Mouse (Mus musculus): Measurements from ENCODE around the gene Zswim5. TPM values are rescaled to one million over a fixed set of nuclear protein-coding genes. Genes with fewer than 3 reads are reported as not detected.
"Not testable (repeated sequence)": the region's sequence is repeated elsewhere in the genome, so short reads cannot be mapped to it uniquely, and the experiment has no call there.

Zswim5 gene
- polyA plus RNA-seq (2012): 0.01 TPM in 1 of 2 replicates, not detected in the other

DNA sequence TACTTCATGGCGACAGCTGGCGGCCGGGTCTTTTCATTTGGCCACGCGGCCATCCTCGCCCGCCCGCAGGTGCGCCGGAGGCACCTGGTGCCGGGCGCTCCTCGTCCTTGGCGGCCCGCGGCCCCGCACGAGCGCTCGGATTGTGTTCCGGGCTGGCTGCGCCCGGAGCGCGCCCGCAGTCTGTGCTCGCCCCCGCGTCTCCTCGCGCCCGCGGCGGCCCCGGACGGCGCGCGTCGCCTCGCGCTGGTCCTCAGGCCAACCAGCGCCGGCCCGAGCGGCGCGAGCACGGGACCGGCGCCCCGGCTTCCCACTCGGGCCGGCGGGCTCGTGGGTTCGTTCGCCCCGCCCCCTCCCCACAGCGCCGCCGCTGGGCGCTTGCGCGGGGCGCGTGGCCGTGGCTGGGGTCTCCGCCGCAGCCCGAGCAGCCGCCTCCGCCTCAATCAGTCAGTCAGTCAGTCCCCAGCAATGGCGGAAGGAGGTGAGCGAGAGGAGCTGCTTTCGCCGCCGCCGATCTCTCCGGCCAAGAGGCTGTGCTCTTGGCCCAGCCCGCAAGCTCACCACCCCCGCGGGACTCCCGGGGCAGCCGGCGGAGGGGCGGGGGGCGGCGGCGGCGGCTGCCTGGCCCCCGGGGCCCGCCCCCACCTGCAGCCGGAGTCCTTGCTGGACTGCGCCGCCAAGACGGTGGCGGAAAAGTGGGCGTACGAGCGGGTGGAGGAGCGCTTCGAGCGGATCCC, at the start of gene Zswim5:
TSS of gene Zswim5 (plus strand) at position 382 of the 734 bp plus-strand sequence.
- Histone ChIP-seq H3K4me1 (ENCODE audit: control insufficient read depth) (peaks cover 9% of the 10 kb centered on the region), H3K36me3 (ENCODE audit: control insufficient read depth) (no peaks in the 10 kb centered on the region), H3K9me3 (ENCODE audit: control insufficient read depth, low read length) (no peaks in the 10 kb centered on the region; the same call in 1 of the 2 replicates), H3K4me3 (replicated peaks) (peak within 1 kb of the TSS; percentile 58), H3K27me3 (ENCODE audit: control insufficient read depth) (peaks cover 81% of the 10 kb centered on the region)
- TF ChIP-seq TAL1 (IDR thresholded peaks at IDR 0.05; ENCODE audit: low read length) (no peak), GATA1 (IDR thresholded peaks at IDR 0.05; ENCODE audit: low read length) (no peak)

DNA sequence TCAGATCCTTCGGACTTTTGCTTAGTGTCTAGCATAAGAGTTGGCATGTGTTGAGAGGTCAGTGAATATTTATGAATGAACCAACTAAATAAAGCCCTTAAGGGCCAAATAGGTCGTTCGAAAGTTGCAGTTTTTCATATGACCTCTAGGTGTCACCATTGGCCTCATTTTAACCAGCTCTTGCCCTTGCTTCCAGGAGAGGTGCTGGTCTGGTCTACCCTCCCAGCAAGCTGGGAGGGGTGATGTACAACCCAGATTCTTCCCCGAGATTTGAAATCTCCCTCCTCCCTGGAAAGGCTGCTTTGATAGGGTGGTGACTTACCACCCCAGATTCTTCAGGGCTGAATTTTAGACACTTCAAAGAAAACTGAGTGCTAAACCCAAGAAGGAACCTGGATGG, 49.4 kb upstream of the Zswim5 start:
- Histone ChIP-seq H3K9me3 (ENCODE audit: control insufficient read depth, low read length) (no peaks in the 10 kb centered on the region), H3K4me3 (replicated peaks) (no peak overlapping the region), H3K36me3 (ENCODE audit: control insufficient read depth) (no peaks in the 10 kb centered on the region), H3K4me1 (ENCODE audit: control insufficient read depth) (peaks cover 30% of the 10 kb centered on the region), H3K27me3 (ENCODE audit: control insufficient read depth) (no peaks in the 10 kb centered on the region)
- TF ChIP-seq GATA1 (IDR thresholded peaks at IDR 0.05; ENCODE audit: low read length) (no peak), TAL1 (IDR thresholded peaks at IDR 0.05; ENCODE audit: low read length) (no peak)

DNA sequence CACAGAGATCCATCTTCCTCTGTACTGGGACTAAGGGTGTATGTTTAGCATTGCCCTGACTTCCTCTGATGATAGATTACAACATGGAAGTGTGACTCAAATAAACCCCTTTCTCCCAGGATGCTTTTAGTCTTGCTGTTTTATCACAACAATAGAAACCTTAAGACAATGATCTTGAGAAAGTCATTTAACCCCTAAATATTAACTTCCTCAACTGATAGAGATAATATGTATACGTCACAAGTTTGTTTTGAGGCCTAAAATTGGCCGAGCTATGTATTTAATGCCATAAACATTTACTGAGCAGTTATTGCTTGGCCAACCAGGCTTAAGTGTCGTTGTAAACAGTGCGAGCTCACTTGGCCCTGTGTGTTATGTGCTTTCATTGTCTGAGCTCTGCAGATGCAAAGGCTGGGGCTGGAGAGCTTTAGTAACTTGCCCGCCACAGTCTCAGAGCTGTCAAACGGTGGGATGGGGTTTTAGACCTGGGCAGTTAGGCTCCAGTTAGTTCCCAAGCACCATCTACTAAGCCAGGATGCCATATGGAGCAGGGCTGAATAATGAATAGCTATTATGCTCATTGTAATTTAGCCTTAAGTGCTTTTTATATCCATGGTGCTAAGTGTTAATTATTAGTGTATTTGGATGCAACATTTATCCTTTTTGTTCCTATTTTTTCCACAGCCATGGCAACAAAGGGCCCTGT, 47.7 kb upstream of the Zswim5 start:
- TF ChIP-seq GATA1 (IDR thresholded peaks at IDR 0.05; ENCODE audit: low read length) (no peak), TAL1 (IDR thresholded peaks at IDR 0.05; ENCODE audit: low read length) (no peak)
- Histone ChIP-seq H3K9me3 (ENCODE audit: control insufficient read depth, low read length) (no peaks in the 10 kb centered on the region), H3K36me3 (ENCODE audit: control insufficient read depth) (no peaks in the 10 kb centered on the region), H3K4me3 (replicated peaks) (no peak overlapping the region), H3K27me3 (ENCODE audit: control insufficient read depth) (no peaks in the 10 kb centered on the region), H3K4me1 (ENCODE audit: control insufficient read depth) (peaks cover 14% of the 10 kb centered on the region)

DNA sequence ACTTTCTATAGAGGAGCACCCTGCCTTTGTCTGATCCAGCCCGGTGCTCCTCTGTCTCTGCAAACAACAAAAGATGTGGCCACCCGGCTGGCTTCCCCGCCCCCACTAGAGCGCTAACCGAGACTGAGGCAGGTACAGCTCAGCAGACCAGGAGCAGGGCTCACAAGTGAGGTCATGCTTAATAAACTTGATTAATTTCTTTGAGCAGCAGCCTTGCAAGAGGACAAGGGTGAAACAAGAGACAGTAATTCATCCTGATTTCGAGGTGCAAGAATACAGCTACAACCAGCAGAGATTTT, 47.2 kb upstream of the Zswim5 start:
- Histone ChIP-seq H3K27me3 (ENCODE audit: control insufficient read depth) (no peaks in the 10 kb centered on the region), H3K4me3 (replicated peaks) (no peak overlapping the region), H3K9me3 (ENCODE audit: control insufficient read depth, low read length) (no peaks in the 10 kb centered on the region), H3K4me1 (ENCODE audit: control insufficient read depth) (peaks cover 9% of the 10 kb centered on the region), H3K36me3 (ENCODE audit: control insufficient read depth) (no peaks in the 10 kb centered on the region)
- TF ChIP-seq GATA1 (IDR thresholded peaks at IDR 0.05; ENCODE audit: low read length): no peak
- no peak for TF ChIP-seq TAL1 (IDR thresholded peaks at IDR 0.05; ENCODE audit: low read length)

DNA sequence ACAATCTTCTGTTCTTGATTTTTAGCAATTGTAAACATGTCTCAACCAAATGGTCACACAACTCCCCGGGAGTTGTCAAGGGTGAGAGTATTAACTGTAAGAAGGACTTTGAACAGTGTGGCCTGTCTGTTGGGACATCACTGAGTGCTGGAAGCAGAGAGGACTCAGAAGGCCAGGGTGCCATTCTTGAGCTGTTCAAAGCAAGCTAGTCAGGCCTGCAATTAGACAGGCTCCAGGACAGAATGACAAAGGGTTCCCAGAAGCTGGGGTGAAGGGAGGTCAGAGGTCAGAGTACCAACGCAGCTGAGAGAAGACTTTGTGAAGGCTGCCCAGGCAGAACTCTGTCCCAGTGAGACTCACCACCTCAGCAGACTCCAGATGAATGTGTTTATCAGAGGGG, 38.2 kb upstream of the Zswim5 start:
- Histone ChIP-seq H3K9me3 (ENCODE audit: control insufficient read depth, low read length) (no peaks in the 10 kb centered on the region), H3K36me3 (ENCODE audit: control insufficient read depth) (no peaks in the 10 kb centered on the region), H3K4me1 (ENCODE audit: control insufficient read depth) (no peaks in the 10 kb centered on the region), H3K27me3 (ENCODE audit: control insufficient read depth) (peaks cover 24% of the 10 kb centered on the region), H3K4me3 (replicated peaks) (no peak overlapping the region)
- no peak for TF ChIP-seq TAL1 (IDR thresholded peaks at IDR 0.05; ENCODE audit: low read length)
- TF ChIP-seq GATA1 (IDR thresholded peaks at IDR 0.05; ENCODE audit: low read length): no peak

DNA sequence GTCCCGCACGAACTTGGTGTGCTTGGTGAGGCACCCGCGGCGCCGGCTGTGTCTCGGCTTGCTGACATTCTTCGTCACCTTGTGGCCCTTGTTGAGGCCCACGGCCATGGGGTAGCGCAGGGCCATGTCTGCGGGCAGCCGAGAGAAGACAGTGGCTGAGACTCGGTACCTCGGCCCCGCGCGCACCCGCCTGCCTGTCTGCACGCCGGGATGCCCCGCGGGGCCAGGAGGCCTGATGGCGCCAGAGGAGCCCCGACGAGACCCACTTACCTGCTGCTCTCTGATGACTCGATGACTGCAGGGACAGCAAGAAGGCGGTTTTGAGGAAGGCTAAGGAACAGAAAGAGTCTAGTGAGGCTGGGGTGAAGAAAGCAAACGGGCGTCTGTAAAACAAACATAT, 37.1 kb upstream of the Zswim5 start:
- not testable (repeated sequence) for H3K4me3 ChIP-seq (replicated peaks); H3K36me3 ChIP-seq (ENCODE audit: control insufficient read depth); H3K4me1 ChIP-seq (ENCODE audit: control insufficient read depth); H3K9me3 ChIP-seq (ENCODE audit: control insufficient read depth, low read length)
- peaks cover 24% of the 10 kb centered on the region for H3K27me3 ChIP-seq (ENCODE audit: control insufficient read depth)

DNA sequence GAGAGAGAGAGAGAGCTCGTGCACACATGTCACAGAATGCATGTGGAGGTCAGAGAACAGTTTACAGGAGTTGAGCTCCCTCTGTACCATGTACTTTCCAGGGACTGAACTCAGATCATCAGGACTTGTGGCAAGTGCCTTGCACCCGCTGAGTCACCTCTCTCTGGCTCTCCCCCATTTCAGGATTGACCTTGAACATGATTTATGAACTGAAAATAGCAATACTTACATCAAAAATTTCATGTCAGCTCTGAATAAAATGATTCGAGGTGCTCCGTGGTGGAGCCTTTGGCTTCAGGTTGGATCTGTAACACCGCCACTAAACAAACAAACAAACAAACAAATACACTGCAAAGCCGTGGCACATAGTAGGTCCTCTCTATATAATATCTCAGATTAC, 36.3 kb upstream of the Zswim5 start:
- peaks cover 3% of the 10 kb centered on the region; the same call in 1 of the 2 replicates for H3K9me3 ChIP-seq (ENCODE audit: control insufficient read depth, low read length)

DNA sequence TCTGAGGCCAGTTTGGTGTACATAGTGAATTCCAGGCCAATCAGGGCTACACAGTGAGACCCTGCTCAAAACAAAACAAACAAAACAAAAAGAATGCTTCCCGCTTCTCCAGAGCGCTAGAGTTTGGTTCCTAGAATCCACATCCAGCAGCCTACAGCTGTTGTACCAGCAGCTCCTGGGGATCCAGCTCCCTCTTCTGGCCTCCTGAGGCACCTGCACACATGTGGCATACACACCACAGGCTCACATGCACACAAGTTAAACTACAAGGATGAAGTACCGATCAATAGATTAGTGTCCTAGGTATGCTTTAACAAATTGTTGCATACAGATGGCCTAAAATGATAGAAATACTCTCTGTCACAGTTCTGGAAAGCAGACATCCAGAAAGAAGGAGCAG, 32.9 kb upstream of the Zswim5 start:
- TF ChIP-seq GATA1 (IDR thresholded peaks at IDR 0.05; ENCODE audit: low read length): no peak
- TF ChIP-seq TAL1 (IDR thresholded peaks at IDR 0.05; ENCODE audit: low read length): no peak
- Histone ChIP-seq H3K4me3 (replicated peaks) (no peak overlapping the region), H3K9me3 (ENCODE audit: control insufficient read depth, low read length) (peaks cover 3% of the 10 kb centered on the region; the same call in 1 of the 2 replicates), H3K36me3 (ENCODE audit: control insufficient read depth) (no peaks in the 10 kb centered on the region), H3K4me1 (ENCODE audit: control insufficient read depth) (no peaks in the 10 kb centered on the region), H3K27me3 (ENCODE audit: control insufficient read depth) (peaks cover 20% of the 10 kb centered on the region)

More for the DNA sequence above, 36.3 kb upstream of the Zswim5 start:
- Histone ChIP-seq H3K36me3 (ENCODE audit: control insufficient read depth) (no peaks in the 10 kb centered on the region), H3K27me3 (ENCODE audit: control insufficient read depth) (peaks cover 24% of the 10 kb centered on the region), H3K4me1 (ENCODE audit: control insufficient read depth) (no peaks in the 10 kb centered on the region), H3K4me3 (replicated peaks) (no peak overlapping the region)
- TF ChIP-seq TAL1 (IDR thresholded peaks at IDR 0.05; ENCODE audit: low read length) (no peak), GATA1 (IDR thresholded peaks at IDR 0.05; ENCODE audit: low read length) (no peak)

DNA sequence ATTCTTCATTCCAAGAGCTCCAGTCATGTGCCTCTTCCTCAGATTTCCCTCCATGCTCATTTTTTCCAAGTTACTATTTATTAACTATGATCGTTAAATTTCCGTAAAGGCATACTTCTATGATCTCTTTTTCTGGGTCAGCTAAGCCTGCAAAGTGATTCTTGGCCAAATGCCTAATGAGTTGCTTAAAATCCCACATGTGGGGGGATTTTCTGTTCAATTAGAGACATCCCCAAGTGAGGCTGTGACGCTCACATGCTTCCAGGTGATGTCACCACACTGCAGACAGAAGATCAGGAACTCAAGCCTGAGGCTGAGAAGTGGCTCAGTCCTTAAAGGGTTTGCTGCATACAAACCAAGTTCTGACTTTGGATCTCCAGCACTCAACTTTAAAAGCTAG, 27.3 kb upstream of the Zswim5 start:
- Histone ChIP-seq H3K9me3 (ENCODE audit: control insufficient read depth, low read length) (no peaks in the 10 kb centered on the region), H3K4me3 (replicated peaks) (no peak overlapping the region), H3K4me1 (ENCODE audit: control insufficient read depth) (no peaks in the 10 kb centered on the region), H3K27me3 (ENCODE audit: control insufficient read depth) (peaks cover 3% of the 10 kb centered on the region; the same call in 1 of the 2 replicates), H3K36me3 (ENCODE audit: control insufficient read depth) (no peaks in the 10 kb centered on the region)
- TF ChIP-seq TAL1 (IDR thresholded peaks at IDR 0.05; ENCODE audit: low read length) (no peak), GATA1 (IDR thresholded peaks at IDR 0.05; ENCODE audit: low read length) (no peak)
